Mouse (Mus musculus) midbrain, embryonic 12.5 days (tissue): ENCODE data around the gene Cenpn. TPM values are rescaled to one million over a fixed set of nuclear protein-coding genes. Genes with fewer than 3 reads are reported as not detected.
A peak's percentile ranks its signal among the peaks of the same experiment; 100 is the strongest.

Source experiments
- ATAC-seq: fragments of 200-750 bp; cut with Nextera tagmentation; 2 replicates; pipeline ENCODE4 v1.8.0; 2017; ENCODE audit warnings: low read depth, moderate TSS enrichment, moderate library complexity; ENCODE audit not compliant: low FRiP score
- H3K27ac ChIP-seq: fragments of 300-500 bp; sonication (generic); replicated peaks from 2 replicates; pipeline ENCODE4 v1.5.1; 2016; ENCODE audit warnings: mild to moderate bottlenecking
- H3K27me3 ChIP-seq: fragments of 300-500 bp; sonication (generic); 2 replicates; pipeline ENCODE4 v1.6.1; 2016; ENCODE audit warnings: mild to moderate bottlenecking
- H3K36me3 ChIP-seq: fragments of 300-500 bp; sonication (generic); 2 replicates; pipeline ENCODE4 v1.6.1; 2016
- H3K4me1 ChIP-seq: fragments of 300-500 bp; sonication (generic); 2 replicates; pipeline ENCODE4 v1.6.1; 2016
- H3K4me2 ChIP-seq: fragments of 300-500 bp; sonication (generic); replicated peaks from 2 replicates; pipeline ENCODE4 v1.6.1; 2016; ENCODE audit warnings: mild to moderate bottlenecking, moderate library complexity
- H3K4me3 ChIP-seq: fragments of 300-500 bp; sonication (generic); 2 replicates; pipeline ENCODE4 v1.5.1; 2016; ENCODE audit warnings: mild to moderate bottlenecking
- H3K9ac ChIP-seq: fragments of 300-500 bp; sonication (generic); replicated peaks from 2 replicates; pipeline ENCODE4 v1.6.1; 2016; ENCODE audit warnings: mild to moderate bottlenecking, moderate library complexity
- H3K9me3 ChIP-seq: fragments of 300-500 bp; sonication (generic); 2 replicates; pipeline ENCODE4 v1.6.1; 2016; ENCODE audit warnings: mild to moderate bottlenecking
- WGBS: fragments of 180-500 bp; shearing (Covaris S2); methylation state at CpG from one replicate; pipeline ENCODE4 v1.1.7; 2016; 5-methylcytosine and 5-hydroxymethylcytosine counted together
- polyA plus RNA-seq: library from polyadenylated mRNA; unstranded; fragments of >200 nt; fragmentation: Nextera tagmentation; extraction: Ambion mirVana; gene quantifications from 2 replicates; pipeline ENCODE4 v1.2.1, GENCODE M21; 2016

The Cenpn gene
- 32.7 and 35.6 TPM in 2 replicates for polyA plus RNA-seq

GRCm38 (mm10) chr8:116921337-116922059 lies at the start of gene Cenpn, which contains the start of gene Cmc2:
TSS of gene Cenpn (plus strand) at chr8:116921730.
TSS of gene Cmc2 (minus strand) at chr8:116921455.
- peak within 1 kb of the TSS; percentile 85 for H3K4me3 ChIP-seq
- peaks cover 9% of the 10 kb centered on the region; the same call in 1 of the 2 replicates for H3K36me3 ChIP-seq
- H3K4me2 ChIP-seq: peak within 1 kb of the TSS; percentile 72
- peak; percentile 94 for ATAC-seq
- H3K27ac ChIP-seq: peak within 1 kb of the TSS; percentile 66
- peak within 1 kb of the TSS; percentile 72 for H3K9ac ChIP-seq
- no peaks in the 10 kb centered on the region for H3K9me3 ChIP-seq
- WGBS: under 1% methylated on average over 57 of the region's 57 CpGs
- H3K27me3 ChIP-seq: no peaks in the 10 kb centered on the region
- peaks cover 15% of the 10 kb centered on the region for H3K4me1 ChIP-seq

- no peak; the same call in 1 of the 2 replicates for ATAC-seq
- Histone ChIP-seq H3K4me2 (no peak overlapping the region), H3K9ac (no peak overlapping the region), H3K36me3 (no peaks in the 10 kb centered on the region), H3K27ac (no peak overlapping the region), H3K9me3 (no peaks in the 10 kb centered on the region), H3K27me3 (no peaks in the 10 kb centered on the region), H3K4me1 (no peaks in the 10 kb centered on the region), H3K4me3 (no peak overlapping the region)
- WGBS: 73% methylated on average over 2 of the region's 2 CpGs
Observed at GRCm38 (mm10) chr8:116872761-116873342, 48.7 kb upstream of the Cenpn start.

- H3K27me3 ChIP-seq: no peaks in the 10 kb centered on the region
- no peak overlapping the region for H3K9ac ChIP-seq
- WGBS: 76% methylated on average over 11 of the region's 11 CpGs
- no peak overlapping the region for H3K4me2 ChIP-seq
- no peak overlapping the region for H3K4me3 ChIP-seq
- H3K9me3 ChIP-seq: no peaks in the 10 kb centered on the region
- no peaks in the 10 kb centered on the region for H3K4me1 ChIP-seq
- H3K27ac ChIP-seq: no peak overlapping the region
- H3K36me3 ChIP-seq: no peaks in the 10 kb centered on the region
- ATAC-seq: no peak
Observed at GRCm38 (mm10) chr8:116873586-116873985, 47.9 kb upstream of the Cenpn start.

- ATAC-seq: no peak
- no peaks in the 10 kb centered on the region for H3K36me3 ChIP-seq
- H3K4me2 ChIP-seq: no peak overlapping the region
- H3K4me3 ChIP-seq: no peak overlapping the region
- no peaks in the 10 kb centered on the region for H3K9me3 ChIP-seq
- H3K27ac ChIP-seq: no peak overlapping the region
- no peaks in the 10 kb centered on the region for H3K4me1 ChIP-seq
- no peak overlapping the region for H3K9ac ChIP-seq
- H3K27me3 ChIP-seq: no peaks in the 10 kb centered on the region
- 91% methylated on average over 8 of the region's 8 CpGs for WGBS
Observed at GRCm38 (mm10) chr8:116873986-116874385, 47.5 kb upstream of the Cenpn start.

- Histone ChIP-seq H3K4me3 (no peak overlapping the region), H3K27ac (no peak overlapping the region), H3K36me3 (no peaks in the 10 kb centered on the region), H3K4me1 (no peaks in the 10 kb centered on the region), H3K9ac (no peak overlapping the region), H3K9me3 (no peaks in the 10 kb centered on the region), H3K4me2 (no peak overlapping the region), H3K27me3 (no peaks in the 10 kb centered on the region)
- ATAC-seq: no peak
- WGBS: 90% methylated on average over 17 of the region's 17 CpGs
Observed at GRCm38 (mm10) chr8:116875798-116876450, 45.6 kb upstream of the Cenpn start.

GRCm38 (mm10) chr8:116881396-116881795 lies 40.1 kb upstream of the Cenpn start:
- H3K36me3 ChIP-seq: peaks cover 4% of the 10 kb centered on the region; the same call in 1 of the 2 replicates
- ATAC-seq: no peak
- H3K4me2 ChIP-seq: no peak overlapping the region
- H3K9ac ChIP-seq: no peak overlapping the region
- 91% methylated on average over 8 of the region's 8 CpGs for WGBS
- no peak overlapping the region for H3K4me3 ChIP-seq
- H3K4me1 ChIP-seq: no peaks in the 10 kb centered on the region
- H3K27ac ChIP-seq: no peak overlapping the region
- H3K9me3 ChIP-seq: 0 out of 2 replicates have a peak, but pooled peaks cover 6% of the 10 kb centered on the region
- H3K27me3 ChIP-seq: no peaks in the 10 kb centered on the region

- H3K4me1 ChIP-seq: no peaks in the 10 kb centered on the region
- H3K9me3 ChIP-seq: 0 out of 2 replicates have a peak, but pooled peaks cover 6% of the 10 kb centered on the region
- no peak overlapping the region for H3K4me2 ChIP-seq
- H3K4me3 ChIP-seq: no peak overlapping the region
- H3K9ac ChIP-seq: no peak overlapping the region
- no peak overlapping the region for H3K27ac ChIP-seq
- 84% methylated on average over 4 of the region's 4 CpGs for WGBS
- peaks cover 38% of the 10 kb centered on the region for H3K36me3 ChIP-seq
- ATAC-seq: no peak
- H3K27me3 ChIP-seq: no peaks in the 10 kb centered on the region
Observed at GRCm38 (mm10) chr8:116887813-116888212, 33.7 kb upstream of the Cenpn start.

GRCm38 (mm10) chr8:116891446-116891845 lies 30.1 kb upstream of the Cenpn start:
- Histone ChIP-seq H3K36me3 (peaks cover 40% of the 10 kb centered on the region), H3K4me1 (no peaks in the 10 kb centered on the region), H3K9ac (no peak overlapping the region), H3K4me3 (no peak overlapping the region), H3K4me2 (no peak overlapping the region), H3K27ac (no peak overlapping the region), H3K9me3 (peaks cover 4% of the 10 kb centered on the region; the same call in 1 of the 2 replicates), H3K27me3 (no peaks in the 10 kb centered on the region)
- ATAC-seq: no peak
- 88% methylated on average over 5 of the region's 5 CpGs for WGBS

GRCm38 (mm10) chr8:116892130-116892529 lies 29.4 kb upstream of the Cenpn start:
- no peak overlapping the region for H3K27ac ChIP-seq
- H3K27me3 ChIP-seq: no peaks in the 10 kb centered on the region
- no peaks in the 10 kb centered on the region for H3K4me1 ChIP-seq
- H3K9me3 ChIP-seq: peaks cover 4% of the 10 kb centered on the region; the same call in 1 of the 2 replicates
- no peak for ATAC-seq
- 93% methylated on average over 3 of the region's 3 CpGs for WGBS
- H3K4me2 ChIP-seq: no peak overlapping the region
- H3K4me3 ChIP-seq: no peak overlapping the region
- no peak overlapping the region for H3K9ac ChIP-seq
- H3K36me3 ChIP-seq: peaks cover 34% of the 10 kb centered on the region

- Histone ChIP-seq H3K4me1 (no peaks in the 10 kb centered on the region), H3K4me2 (no peak overlapping the region), H3K9ac (no peak overlapping the region), H3K9me3 (peaks cover 4% of the 10 kb centered on the region; the same call in 1 of the 2 replicates), H3K4me3 (no peak overlapping the region), H3K36me3 (peaks cover 30% of the 10 kb centered on the region), H3K27ac (no peak overlapping the region), H3K27me3 (no peaks in the 10 kb centered on the region)
- ATAC-seq: no peak
- WGBS: 88% methylated on average over 9 of the region's 9 CpGs
Observed at GRCm38 (mm10) chr8:116892636-116893035, 28.9 kb upstream of the Cenpn start.

GRCm38 (mm10) chr8:116893938-116894337 lies 27.6 kb upstream of the Cenpn start:
- H3K9ac ChIP-seq: no peak overlapping the region
- no peak overlapping the region for H3K27ac ChIP-seq
- 86% methylated on average over 11 of the region's 11 CpGs for WGBS
- H3K9me3 ChIP-seq: peaks cover 4% of the 10 kb centered on the region; the same call in 1 of the 2 replicates
- H3K4me1 ChIP-seq: no peaks in the 10 kb centered on the region
- no peak overlapping the region for H3K4me2 ChIP-seq
- H3K36me3 ChIP-seq: peaks cover 19% of the 10 kb centered on the region
- no peak overlapping the region for H3K4me3 ChIP-seq
- ATAC-seq: no peak
- no peaks in the 10 kb centered on the region for H3K27me3 ChIP-seq

GRCm38 (mm10) chr8:116895521-116895920 lies 26.0 kb upstream of the Cenpn start:
- Histone ChIP-seq H3K27ac (no peak overlapping the region), H3K36me3 (peaks cover 11% of the 10 kb centered on the region), H3K4me3 (no peak overlapping the region), H3K9me3 (peaks cover 4% of the 10 kb centered on the region; the same call in 1 of the 2 replicates), H3K9ac (no peak overlapping the region), H3K27me3 (no peaks in the 10 kb centered on the region), H3K4me2 (no peak overlapping the region), H3K4me1 (no peaks in the 10 kb centered on the region)
- WGBS: 88% methylated on average over 6 of the region's 6 CpGs
- no peak for ATAC-seq
